Mouse (Mus musculus) kidney, postnatal 10 days (tissue): Measurements from ENCODE around the gene Cdk4.

Source experiments
- DNase-seq: peaks from one replicate; pipeline ENCODE4 v3.0.0; 2021; ENCODE audit warnings: mixed read lengths

Gene Cdk4

GRCm38 (mm10) chr10:127063239-127063872 lies at the start of gene Cdk4:
Gene Cdk4, plus strand, starts transcription at chr10:127063534.
- DNase-seq = peak; percentile 100

DNA sequence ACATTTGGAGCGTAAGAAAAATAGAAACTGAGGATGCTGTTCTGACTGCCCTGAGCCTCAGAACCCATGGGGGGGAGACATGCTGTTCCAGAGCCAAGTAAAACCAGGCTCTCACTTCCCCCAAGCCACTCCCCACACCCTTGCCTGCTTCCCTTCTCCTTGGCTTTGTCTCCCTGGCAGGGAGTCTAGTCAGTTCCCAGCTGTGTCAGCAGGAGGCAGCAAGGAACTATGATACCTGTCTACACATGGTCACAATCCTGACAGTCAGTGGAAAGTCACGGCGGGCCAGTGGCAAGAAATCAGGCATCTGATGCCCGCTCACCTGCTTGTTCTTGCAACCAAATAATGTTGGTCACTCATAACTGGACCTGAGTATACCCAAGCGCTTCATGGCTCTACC lies 46.8 kb upstream of the Cdk4 start:
- peak; percentile 66 for DNase-seq

GRCm38 (mm10) chr10:127017071-127017470 lies 46.3 kb upstream of the Cdk4 start:
- DNase-seq = no peak

- no peak for DNase-seq
Measured at GRCm38 (mm10) chr10:127018422-127018821, 44.9 kb upstream of the Cdk4 start.

DNA sequence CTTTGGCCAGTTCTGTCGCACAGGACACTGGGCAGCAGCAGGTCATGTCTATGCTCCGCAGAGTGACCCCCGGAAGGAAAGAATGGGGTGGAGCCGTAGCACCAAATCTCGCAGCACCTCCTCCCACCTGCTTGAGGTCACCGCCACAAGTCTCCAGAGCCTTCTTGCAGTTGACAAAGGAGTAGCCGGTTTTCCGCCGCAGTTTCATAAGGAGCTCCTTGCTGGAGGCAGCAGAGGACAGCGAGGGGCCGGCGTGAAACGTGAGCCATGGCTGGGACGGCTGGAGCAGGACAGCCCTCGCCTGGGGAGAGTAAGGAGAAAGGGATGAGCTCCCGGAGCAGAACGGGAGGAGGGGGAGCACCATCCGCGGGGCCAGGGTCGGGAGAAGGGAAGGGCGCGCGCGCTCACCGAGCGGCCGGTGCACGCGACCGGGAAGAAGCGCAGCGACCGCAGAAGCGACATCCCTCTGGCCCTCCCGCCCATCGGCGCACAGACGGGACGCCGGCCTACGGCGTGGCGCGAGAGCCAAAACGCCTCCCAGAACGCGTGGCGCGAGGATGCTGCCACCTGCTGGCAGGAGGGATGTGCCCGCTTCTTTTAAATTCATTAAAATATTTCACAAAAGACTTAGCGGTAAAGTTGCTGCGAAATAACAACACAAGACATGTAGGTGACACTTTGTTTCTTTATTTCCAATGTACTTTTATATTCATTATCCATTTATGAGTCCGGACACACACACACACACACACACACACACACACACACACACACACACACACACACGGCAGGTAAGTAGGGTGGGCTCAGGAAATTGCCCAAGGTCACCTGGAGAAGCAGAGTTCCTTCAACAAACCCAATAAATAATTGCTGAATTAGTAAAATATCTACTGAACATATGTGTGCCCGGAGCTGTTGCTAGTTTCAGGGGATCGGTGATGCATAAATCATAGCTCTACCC lies 32.7 kb upstream of the Cdk4 start, which contains the start of gene Tsfm:
Gene Tsfm (minus strand): TSS at position 505 of the 961 bp plus-strand sequence.
- peak; percentile 97 for DNase-seq

DNA sequence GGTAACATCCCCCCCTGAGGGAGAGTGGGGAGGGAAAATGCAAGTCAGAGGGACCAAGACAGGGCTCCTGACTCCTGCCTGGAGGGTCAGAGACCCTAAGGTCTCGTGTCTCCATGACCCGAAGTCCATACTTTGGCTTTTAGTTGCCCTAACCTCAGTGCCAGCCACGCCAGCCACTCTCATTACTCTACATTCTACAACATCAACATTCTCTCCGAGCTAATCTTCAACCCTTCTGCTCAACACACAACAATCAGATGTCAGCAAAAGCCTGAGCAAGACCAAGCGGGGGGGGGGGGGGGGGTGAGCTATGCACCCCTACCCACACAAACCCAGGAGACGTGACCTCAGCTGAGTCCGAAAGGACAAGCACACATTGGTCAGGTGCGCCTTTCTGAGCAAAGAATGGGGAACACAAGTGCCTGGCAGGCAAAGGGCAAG lies 30.0 kb upstream of the Cdk4 start:
- peak; percentile 54 for DNase-seq

DNA sequence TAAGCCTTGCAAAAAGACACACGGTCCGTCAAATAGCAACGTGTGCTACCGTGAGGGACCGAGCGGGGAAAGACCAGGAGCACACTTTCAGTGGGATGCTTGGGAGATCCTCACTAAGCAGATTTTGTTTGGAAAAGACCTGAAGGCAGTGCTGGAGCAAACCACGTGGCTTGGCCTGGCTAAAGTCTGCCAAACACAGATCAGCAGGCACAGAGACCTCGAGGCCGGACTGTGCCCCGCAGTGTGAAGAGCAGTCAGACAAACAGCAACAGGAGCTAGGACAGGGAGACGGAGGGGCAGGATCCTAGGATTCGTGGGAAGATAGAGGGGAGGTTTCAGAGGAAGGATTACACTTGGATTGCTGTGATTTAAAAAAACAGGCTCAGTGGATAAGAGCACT lies 27.1 kb upstream of the Cdk4 start:
- peak; percentile 65 for DNase-seq

GRCm38 (mm10) chr10:127037641-127038040 lies 25.7 kb upstream of the Cdk4 start:
- DNase-seq = no peak

- DNase-seq = peak; percentile 45
Measured at GRCm38 (mm10) chr10:127040569-127041214, 22.6 kb upstream of the Cdk4 start.

- peak; percentile 64 for DNase-seq
Measured at GRCm38 (mm10) chr10:127041274-127041766, 22.0 kb upstream of the Cdk4 start, which contains the start of the genes Mettl1 and Eef1akmt3. Gene Mettl1, plus strand, starts transcription at chr10:127041414. Gene Eef1akmt3, minus strand, starts transcription at chr10:127041513.

DNA sequence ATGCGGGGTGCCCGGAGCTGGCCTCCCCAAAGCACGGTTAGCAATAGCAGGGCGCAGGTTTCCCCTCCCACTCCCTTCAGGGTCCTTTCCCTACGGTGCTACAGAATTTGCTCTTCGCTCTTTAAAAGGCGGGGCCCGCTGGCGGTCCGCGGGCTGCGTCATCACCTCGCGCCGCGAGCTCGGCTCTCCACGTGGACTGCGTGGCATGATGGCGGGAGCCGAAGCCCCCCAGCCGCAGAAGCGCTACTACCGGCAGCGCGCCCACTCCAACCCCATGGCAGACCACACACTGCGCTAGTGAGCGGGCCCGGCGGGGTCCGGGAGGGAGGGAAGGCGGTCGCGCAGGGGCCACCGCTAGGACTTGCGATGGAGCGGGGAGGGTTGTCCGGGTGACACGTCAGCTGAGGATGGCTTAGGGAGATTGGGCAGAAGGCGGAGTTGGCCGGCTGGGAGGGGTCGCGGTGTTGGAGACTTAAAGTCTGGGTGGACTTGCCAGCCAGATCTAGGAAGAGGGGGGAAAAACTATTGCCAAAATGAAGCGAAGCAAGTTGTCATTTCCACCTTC lies 21.5 kb upstream of the Cdk4 start:
- DNase-seq = peak; percentile 94

- no peak for DNase-seq
Measured at GRCm38 (mm10) chr10:127042468-127043115, 20.7 kb upstream of the Cdk4 start.

- DNase-seq = peak; percentile 75
Measured at GRCm38 (mm10) chr10:127043187-127043586, 20.1 kb upstream of the Cdk4 start.

DNA sequence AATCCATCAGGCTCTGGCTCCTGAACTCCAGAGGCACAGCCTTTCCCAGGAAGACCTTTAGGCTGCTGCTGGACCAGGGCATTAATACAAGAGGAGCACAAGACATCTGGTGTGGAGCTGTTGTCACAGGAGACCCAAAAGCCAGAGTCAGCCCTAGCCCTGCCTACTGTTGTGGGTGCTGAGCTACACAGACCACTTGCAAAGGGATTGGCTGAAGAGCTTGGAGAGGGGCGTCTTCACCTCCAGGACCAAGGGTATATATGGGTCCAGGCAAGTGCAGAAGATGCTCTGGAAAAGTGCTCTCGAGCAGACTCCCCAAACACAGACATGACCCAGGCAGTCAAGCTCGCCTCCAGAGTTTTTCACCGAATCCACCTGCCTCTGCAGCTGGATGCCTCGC lies 15.4 kb upstream of the Cdk4 start, which contains the start of gene Cyp27b1:
Gene Cyp27b1 (plus strand): TSS at position 297 of the 400 bp plus-strand sequence.
- DNase-seq = no peak

DNA sequence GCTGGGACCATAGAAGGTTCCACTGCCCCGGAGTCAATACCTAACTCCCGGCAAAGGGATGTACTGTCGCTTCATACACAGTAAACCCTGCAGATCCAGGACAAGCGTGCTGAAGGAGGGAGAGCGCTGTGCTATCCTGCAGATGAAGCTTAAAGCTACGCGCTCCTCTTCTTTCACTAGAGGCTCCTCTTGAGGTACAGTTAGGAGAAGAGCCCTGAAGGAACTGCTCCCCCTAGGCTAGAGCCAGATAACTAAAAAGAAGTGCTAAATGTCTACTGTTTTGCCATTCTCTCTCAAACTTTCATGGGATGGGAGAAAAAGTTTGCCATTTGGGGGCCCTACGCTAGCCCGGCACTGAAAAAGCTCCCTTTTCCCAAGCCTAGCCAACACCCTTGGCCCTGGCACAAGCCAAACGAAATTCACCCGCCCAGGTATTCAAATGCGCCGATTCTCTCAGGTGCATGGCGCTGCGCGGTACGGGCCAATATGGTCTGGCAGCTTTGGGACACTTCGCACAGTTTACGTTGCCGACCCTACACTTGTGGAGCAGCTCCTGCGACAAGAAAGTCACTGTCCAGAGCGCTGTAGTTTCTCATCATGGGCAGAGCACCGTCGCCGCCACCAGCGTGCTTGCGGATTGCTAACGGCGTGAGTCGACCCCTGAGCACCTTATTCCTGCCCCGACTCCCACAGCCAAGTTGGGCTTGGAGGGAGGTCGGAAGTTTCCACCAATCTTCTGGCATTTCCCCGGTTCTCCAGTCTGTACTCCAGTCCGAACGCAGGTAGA lies 14.5 kb upstream of the Cdk4 start:
- DNase-seq = no peak

- peak; percentile 52 for DNase-seq
Measured at GRCm38 (mm10) chr10:127049395-127050118, 13.8 kb upstream of the Cdk4 start.

DNA sequence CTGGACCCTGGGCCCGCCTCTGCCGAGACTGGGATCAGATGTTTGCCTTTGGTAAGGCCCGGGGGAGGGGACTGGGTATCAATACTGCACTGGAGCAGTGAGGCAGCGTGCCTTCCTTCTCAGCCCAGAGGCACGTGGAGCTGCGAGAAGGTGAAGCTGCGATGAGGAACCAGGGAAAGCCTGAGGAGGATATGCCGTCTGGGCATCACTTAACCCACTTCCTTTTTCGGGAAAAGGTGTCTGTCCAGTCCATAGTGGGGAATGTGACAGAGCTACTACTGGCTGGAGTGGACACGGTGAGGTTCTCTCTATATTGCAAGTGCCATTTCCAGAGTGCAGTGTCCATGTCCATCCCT lies 13.2 kb upstream of the Cdk4 start:
- no peak for DNase-seq

DNA sequence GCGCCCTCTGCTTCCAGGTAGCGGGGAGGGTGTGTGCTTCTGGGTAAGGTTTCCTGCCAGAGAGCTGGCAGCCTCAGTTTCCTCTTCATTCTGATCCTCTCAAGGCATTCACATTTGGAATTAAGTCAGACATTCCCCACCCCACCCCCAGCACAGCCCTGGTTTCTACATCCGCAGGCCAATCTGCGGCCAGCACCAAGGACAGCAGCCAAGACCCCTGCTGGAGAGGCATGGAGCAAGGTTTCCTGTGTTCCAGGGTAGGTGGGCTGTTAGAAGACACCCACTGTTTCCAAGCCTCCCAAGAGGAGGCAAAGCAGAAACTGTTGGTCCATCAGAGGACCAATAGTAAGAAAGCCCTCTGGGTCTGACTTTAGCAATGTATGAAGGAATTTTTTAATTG lies 8.7 kb upstream of the Cdk4 start:
- DNase-seq = peak; percentile 57

GRCm38 (mm10) chr10:127055406-127055805 lies 7.9 kb upstream of the Cdk4 start:
- DNase-seq = no peak

- no peak for DNase-seq
Measured at GRCm38 (mm10) chr10:127056490-127056889, 6.8 kb upstream of the Cdk4 start.
